Mouse (Mus musculus) stomach, embryonic 16.5 days (tissue): ENCODE data around the gene Gpr84. TPM values are rescaled to one million over a fixed set of nuclear protein-coding genes. Genes with fewer than 3 reads are reported as not detected.
A peak's percentile ranks its signal among the peaks of the same experiment; 100 is the strongest.

Experiments used
- ATAC-seq: fragments of 200-750 bp; cut with Nextera tagmentation; 2 replicates; pipeline ENCODE4 v1.8.0; 2017; ENCODE audit warnings: moderate number of reproducible peaks, moderate TSS enrichment; ENCODE audit not compliant: insufficient read depth, low FRiP score
- H3K27ac ChIP-seq: fragments of 300-500 bp; sonication (generic); 2 replicates; pipeline ENCODE4 v1.5.1; 2014; ENCODE audit warnings: low read length
- H3K27me3 ChIP-seq: fragments of 300-500 bp; sonication (generic); 2 replicates; pipeline ENCODE4 v1.6.1; 2014; ENCODE audit warnings: low read length, control low read depth, mixed read lengths; ENCODE audit not compliant: control insufficient read depth, insufficient read depth
- H3K36me3 ChIP-seq: fragments of 300-500 bp; sonication (generic); 2 replicates; pipeline ENCODE4 v1.6.1; 2014; ENCODE audit warnings: low read length; ENCODE audit not compliant: control insufficient read depth, insufficient read depth
- H3K4me1 ChIP-seq: fragments of 300-500 bp; sonication (generic); 2 replicates; pipeline ENCODE4 v1.6.1; 2014; ENCODE audit warnings: low read length, control low read depth, mixed read lengths; ENCODE audit not compliant: control insufficient read depth, insufficient read depth
- H3K4me2 ChIP-seq: fragments of 300-500 bp; sonication (generic); 2 replicates; pipeline ENCODE4 v1.6.1; 2014; ENCODE audit warnings: low read depth, low read length, mixed read lengths
- H3K4me3 ChIP-seq: fragments of 300-500 bp; sonication (generic); replicated peaks from 2 replicates; pipeline ENCODE4 v1.5.1; 2014; ENCODE audit warnings: mild to moderate bottlenecking, low read length
- H3K9ac ChIP-seq: fragments of 300-500 bp; sonication (generic); 2 replicates; pipeline ENCODE4 v1.6.1; 2014; ENCODE audit warnings: low read length
- H3K9me3 ChIP-seq: fragments of 300-500 bp; sonication (generic); replicated peaks from 2 replicates; pipeline ENCODE4 v1.6.1; 2016; ENCODE audit warnings: low read length, control low read depth; ENCODE audit not compliant: control insufficient read depth
- WGBS: fragments of 180-500 bp; shearing (Covaris S2); extraction: QIAGEN DNeasy Blood & Tissue Kit; methylation state at CpG from one replicate; pipeline ENCODE4 v1.1.7; 2014; 5-methylcytosine and 5-hydroxymethylcytosine counted together
- polyA plus RNA-seq: library from polyadenylated mRNA; unstranded; fragments of >200 nt; fragmentation: Nextera tagmentation; extraction: Ambion mirVana; gene quantifications from 2 replicates; pipeline ENCODE4 v1.2.1, GENCODE M21; 2015

Gene Gpr84
- polyA plus RNA-seq, 1 experiment from 2014 or later: 0.15 TPM

DNA sequence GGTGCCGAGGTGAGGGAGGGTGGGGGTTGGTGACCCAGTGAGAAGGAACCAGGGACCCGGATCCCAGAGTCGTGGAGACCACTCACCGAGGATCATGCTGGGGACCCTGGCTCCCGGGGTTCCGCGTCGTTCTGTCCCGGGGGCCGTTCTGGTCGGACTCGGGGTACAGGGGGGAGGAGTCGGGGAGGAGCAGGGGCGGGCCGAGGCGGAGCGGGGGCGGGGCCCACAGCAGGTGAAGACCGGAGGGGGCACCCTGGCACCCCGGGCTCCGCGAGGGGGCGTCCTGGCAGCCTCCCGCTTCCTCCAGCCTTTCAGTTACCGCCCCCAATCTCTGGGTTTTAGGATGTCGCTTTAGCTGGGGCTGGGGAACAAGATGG, 29.5 kb upstream of the Gpr84 start, which contains the start of gene Zfp385a:
Zfp385a (minus strand) TSS at position 133 of the 377 bp plus-strand sequence.
- Histone ChIP-seq H3K9ac (peak within 1 kb of the TSS; percentile 73), H3K27ac (no peak within 1 kb of the TSS), H3K4me1 (peaks cover 6% of the 10 kb centered on the region; the same call in 1 of the 2 replicates), H3K27me3 (peaks cover 7% of the 10 kb centered on the region; the same call in 1 of the 2 replicates), H3K4me3 (peak within 1 kb of the TSS; percentile 61), H3K9me3 (no peaks in the 10 kb centered on the region), H3K4me2 (peak within 1 kb of the TSS; percentile 94), H3K36me3 (peaks cover 3% of the 10 kb centered on the region; the same call in 1 of the 2 replicates)
- peak; percentile 31; the same call in 1 of the 2 replicates for ATAC-seq
- under 1% methylated on average over 22 of the region's 26 CpGs for WGBS

DNA sequence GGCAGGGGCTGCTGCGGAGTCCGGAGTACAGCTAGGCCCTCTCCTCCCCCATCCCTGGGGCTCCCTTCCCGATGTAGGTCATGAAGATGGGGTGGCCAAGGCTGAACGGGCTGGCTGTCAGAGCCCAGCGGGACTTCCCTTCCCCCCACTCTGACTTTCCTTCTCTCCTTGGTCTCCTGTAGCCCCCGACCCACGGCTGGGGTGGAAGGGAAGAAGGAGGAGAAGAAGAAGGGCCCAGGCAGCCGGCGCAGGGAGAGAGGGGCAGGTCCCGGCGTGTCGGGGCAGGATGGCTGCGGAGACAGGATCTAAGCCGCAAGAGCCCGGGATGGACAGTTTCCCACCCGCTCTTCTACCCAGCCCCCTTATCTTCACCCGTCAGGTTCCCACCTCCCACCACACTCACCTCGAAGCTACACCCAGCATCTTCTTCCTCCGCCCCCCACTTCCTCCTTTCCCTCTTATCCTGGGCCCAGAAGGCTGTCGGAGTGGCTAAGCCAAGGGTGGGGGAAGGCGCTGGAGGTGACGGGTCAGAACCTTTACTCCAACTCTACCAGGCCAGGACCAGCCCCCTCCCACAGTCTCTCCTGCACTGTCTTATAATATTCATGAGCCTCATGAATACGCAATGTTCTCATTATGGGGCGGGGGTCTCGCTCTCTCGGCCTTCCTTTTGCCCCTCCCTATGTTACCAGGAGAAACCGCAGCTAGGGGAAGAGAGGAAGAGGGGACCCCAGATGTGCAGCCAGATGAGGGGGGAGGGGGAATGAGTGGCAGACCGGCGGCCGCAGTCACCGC, 29.0 kb upstream of the Gpr84 start:
- ATAC-seq: peak; percentile 20; the same call in 1 of the 2 replicates
- H3K9me3 ChIP-seq: no peaks in the 10 kb centered on the region
- no peaks in the 10 kb centered on the region for H3K36me3 ChIP-seq
- H3K4me2 ChIP-seq: peak overlapping the region; percentile 94
- H3K4me3 ChIP-seq: peak overlapping the region; percentile 61
- peaks cover 7% of the 10 kb centered on the region; the same call in 1 of the 2 replicates for H3K27me3 ChIP-seq
- H3K9ac ChIP-seq: peak overlapping the region; percentile 73
- peaks cover 6% of the 10 kb centered on the region; the same call in 1 of the 2 replicates for H3K4me1 ChIP-seq
- WGBS: 9% methylated on average over 30 of the region's 31 CpGs
- no peak overlapping the region for H3K27ac ChIP-seq

DNA sequence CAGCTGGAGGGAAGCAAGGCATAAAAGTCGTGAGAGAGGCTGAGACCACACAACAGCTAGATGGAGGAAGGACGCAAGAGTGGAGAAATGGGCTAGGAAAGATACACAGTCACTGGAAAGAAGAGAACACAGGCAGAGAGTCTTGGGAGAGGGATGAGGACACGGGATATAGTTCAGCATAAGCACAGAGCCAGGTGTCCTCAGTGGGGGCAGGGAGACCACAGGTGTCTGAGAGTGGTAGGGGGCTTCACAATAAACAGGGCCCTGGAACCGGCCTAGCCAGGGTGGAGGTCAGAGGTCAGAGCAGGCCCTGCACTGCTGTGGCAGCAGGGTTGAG, 28.4 kb upstream of the Gpr84 start:
- Histone ChIP-seq H3K9me3 (no peaks in the 10 kb centered on the region), H3K4me1 (peaks cover 11% of the 10 kb centered on the region), H3K27me3 (peaks cover 7% of the 10 kb centered on the region; the same call in 1 of the 2 replicates), H3K36me3 (no peaks in the 10 kb centered on the region), H3K4me2 (peak overlapping the region; percentile 94), H3K4me3 (peak overlapping the region; percentile 61), H3K9ac (peak overlapping the region; percentile 73; the same call in 1 of the 2 replicates), H3K27ac (no peak overlapping the region)
- no peak for ATAC-seq
- 47% methylated on average over 4 of the region's 4 CpGs for WGBS

DNA sequence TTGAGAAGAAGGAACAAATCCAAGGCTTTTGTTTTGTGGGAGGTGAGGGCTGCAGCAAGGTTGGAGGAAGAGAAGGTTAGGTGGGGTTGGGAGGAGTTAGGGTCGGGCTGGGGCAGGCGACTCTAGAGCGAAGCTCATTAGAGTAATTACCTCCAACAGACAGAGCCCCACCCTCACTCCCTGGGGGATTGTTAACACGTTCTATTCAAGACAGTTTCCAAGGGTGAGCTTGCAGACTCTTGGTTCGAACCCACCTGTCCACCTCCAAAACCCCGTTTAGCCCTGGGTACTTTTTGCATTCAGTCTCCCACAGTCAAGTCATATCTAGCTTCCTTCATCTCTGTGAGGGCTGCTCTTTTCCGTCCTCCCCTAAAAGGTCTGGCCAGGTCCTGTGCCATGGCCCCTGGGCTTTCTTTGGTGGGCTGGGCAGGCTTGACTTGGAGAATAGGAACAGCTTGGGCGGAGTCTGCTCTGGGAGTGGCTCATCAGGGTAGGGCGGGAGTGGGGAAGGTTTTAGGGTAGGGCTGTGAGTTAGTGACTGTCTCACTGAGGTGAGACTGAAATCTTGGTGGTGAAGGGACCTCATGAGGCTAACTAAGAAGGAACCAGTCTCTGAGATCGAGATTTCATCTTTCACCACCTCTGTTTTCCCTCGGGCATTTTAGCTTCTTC, 26.7 kb upstream of the Gpr84 start:
- Histone ChIP-seq H3K36me3 (no peaks in the 10 kb centered on the region), H3K27me3 (peaks cover 7% of the 10 kb centered on the region; the same call in 1 of the 2 replicates), H3K4me2 (no peak overlapping the region), H3K9me3 (no peaks in the 10 kb centered on the region), H3K4me3 (no peak overlapping the region), H3K4me1 (peaks cover 11% of the 10 kb centered on the region), H3K27ac (peak overlapping the region; percentile 50), H3K9ac (no peak overlapping the region)
- ATAC-seq: no peak
- WGBS: 28% methylated on average over 11 of the region's 11 CpGs

DNA sequence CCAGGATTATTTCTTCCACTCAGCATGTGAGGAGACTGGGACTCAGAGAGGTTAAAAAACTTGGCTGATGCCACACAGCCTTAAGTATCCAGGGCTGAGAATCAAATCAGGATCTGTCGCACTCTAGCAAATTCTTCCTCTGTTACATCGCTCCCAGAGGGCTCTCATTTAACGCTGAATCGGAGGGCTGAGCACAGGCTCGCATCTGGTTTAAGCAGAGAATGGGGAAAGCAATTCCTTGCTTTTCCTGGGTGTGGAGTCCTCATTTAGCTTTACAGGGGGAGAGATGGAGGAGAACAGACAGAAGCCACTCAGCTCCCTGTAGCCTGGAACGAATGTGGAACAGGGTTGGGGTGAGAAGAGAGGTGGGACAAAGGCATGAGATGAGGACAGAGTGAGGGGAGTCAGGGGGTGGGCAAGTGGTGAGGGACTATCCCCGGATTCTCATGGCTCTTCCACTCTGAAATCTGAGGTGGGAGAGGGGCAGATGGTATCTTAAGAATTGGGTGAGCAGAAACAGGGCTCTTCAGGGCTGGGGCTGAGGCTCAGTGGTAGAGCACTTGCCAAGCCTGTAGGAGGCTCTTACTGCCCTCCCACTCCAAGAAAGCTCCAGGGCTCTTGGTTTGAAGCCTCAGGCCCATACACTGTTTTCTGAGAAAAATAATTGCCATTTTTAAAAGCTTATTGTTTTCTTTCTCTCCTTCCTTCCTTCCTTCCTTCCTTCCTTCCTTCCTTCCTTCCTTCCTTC, 25.2 kb upstream of the Gpr84 start:
- Histone ChIP-seq H3K27me3 (peaks cover 7% of the 10 kb centered on the region; the same call in 1 of the 2 replicates), H3K4me1 (peaks cover 11% of the 10 kb centered on the region), H3K36me3 (no peaks in the 10 kb centered on the region), H3K9me3 (no peaks in the 10 kb centered on the region), H3K9ac (no peak overlapping the region), H3K4me3 (no peak overlapping the region), H3K27ac (no peak overlapping the region), H3K4me2 (no peak overlapping the region)
- no peak for ATAC-seq
- WGBS: 40% methylated on average over 7 of the region's 7 CpGs

DNA sequence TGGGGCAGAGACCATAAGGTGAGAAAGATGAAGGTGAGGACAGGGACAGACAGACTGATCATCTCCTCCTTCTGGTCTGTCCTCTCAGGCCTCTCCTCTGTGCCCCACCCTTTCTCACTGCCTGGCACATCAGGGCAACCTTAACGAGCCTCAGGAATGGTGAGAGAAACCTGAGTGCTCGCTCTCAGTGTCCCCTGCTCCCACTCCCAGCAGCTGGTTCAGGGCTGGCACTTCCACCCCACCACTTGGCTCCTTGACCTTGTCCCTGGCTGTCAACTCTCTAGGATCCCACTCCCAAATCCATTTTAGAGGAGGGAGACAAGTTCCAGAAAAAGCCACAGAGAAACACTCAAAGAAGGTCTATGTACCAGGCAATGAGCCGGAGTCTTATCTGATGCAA, 24.6 kb upstream of the Gpr84 start:
- peaks cover 11% of the 10 kb centered on the region for H3K4me1 ChIP-seq
- H3K27me3 ChIP-seq: 0 out of 2 replicates have a peak, but pooled peaks cover 3% of the 10 kb centered on the region
- no peak overlapping the region for H3K27ac ChIP-seq
- H3K9me3 ChIP-seq: no peaks in the 10 kb centered on the region
- H3K9ac ChIP-seq: no peak overlapping the region
- ATAC-seq: no peak
- no peak overlapping the region for H3K4me2 ChIP-seq
- WGBS: 67% methylated on average over 3 of the region's 3 CpGs
- no peaks in the 10 kb centered on the region for H3K36me3 ChIP-seq
- no peak overlapping the region for H3K4me3 ChIP-seq

DNA sequence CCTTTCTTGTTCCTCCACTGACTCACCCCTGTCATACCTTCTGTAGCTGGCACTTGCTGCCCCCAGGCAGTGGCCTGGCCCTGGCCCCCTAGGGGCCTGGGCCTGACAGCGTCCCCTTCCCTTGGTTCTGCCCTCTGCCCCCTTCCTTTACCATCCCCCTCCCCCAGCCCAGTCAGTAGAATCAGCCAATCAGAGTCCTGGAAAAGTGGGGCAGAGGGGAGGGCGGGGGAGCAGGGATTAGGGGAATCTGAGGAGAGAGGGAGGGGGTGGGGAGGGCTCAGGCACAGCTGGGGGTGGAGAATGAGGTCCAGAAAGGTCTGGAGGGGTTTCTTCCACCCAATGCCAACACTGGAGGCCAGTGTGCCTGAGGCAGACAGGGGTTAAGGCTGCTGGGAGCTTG, 23.8 kb upstream of the Gpr84 start:
- 31% methylated on average over 2 of the region's 2 CpGs for WGBS
- no peak for ATAC-seq

DNA sequence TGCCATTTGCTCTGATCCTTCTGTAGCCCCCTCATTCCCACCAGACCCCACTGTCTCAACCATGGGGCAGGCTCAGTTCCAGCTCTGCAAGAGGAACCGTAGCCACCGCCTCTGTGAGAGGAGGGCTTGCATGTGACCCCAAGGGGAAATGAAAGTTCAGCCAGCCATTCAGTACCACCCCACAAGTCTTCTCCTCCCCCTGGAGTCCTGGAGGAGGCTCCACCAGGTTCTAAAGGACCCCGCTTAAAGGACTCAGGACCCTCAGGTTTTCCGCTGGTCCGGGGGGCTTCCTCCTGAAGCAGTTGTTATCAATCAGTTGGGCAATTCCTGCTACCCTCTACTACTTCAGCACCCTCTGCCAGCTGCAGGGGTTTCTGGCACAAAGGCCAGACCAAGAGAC, 23.3 kb upstream of the Gpr84 start:
- H3K27me3 ChIP-seq: no peaks in the 10 kb centered on the region
- H3K9me3 ChIP-seq: no peaks in the 10 kb centered on the region
- H3K36me3 ChIP-seq: no peaks in the 10 kb centered on the region
- ATAC-seq: no peak
- H3K4me2 ChIP-seq: no peak overlapping the region
- no peak overlapping the region for H3K4me3 ChIP-seq
- peaks cover 11% of the 10 kb centered on the region for H3K4me1 ChIP-seq
- no peak overlapping the region; the same call in 1 of the 2 replicates for H3K9ac ChIP-seq
- no peak overlapping the region for H3K27ac ChIP-seq
- 73% methylated on average over 5 of the region's 5 CpGs for WGBS

More for the DNA sequence above, 23.8 kb upstream of the Gpr84 start:
- 0 out of 2 replicates have a peak, but pooled peaks cover 3% of the 10 kb centered on the region for H3K27me3 ChIP-seq
- no peak overlapping the region; the same call in 1 of the 2 replicates for H3K9ac ChIP-seq
- H3K4me1 ChIP-seq: peaks cover 11% of the 10 kb centered on the region
- H3K4me2 ChIP-seq: no peak overlapping the region
- no peaks in the 10 kb centered on the region for H3K36me3 ChIP-seq
- H3K27ac ChIP-seq: no peak overlapping the region
- no peak overlapping the region for H3K4me3 ChIP-seq
- H3K9me3 ChIP-seq: no peaks in the 10 kb centered on the region
